ENCODE assay signal across 10 mouse cellular contexts in the genomic region with DNA sequence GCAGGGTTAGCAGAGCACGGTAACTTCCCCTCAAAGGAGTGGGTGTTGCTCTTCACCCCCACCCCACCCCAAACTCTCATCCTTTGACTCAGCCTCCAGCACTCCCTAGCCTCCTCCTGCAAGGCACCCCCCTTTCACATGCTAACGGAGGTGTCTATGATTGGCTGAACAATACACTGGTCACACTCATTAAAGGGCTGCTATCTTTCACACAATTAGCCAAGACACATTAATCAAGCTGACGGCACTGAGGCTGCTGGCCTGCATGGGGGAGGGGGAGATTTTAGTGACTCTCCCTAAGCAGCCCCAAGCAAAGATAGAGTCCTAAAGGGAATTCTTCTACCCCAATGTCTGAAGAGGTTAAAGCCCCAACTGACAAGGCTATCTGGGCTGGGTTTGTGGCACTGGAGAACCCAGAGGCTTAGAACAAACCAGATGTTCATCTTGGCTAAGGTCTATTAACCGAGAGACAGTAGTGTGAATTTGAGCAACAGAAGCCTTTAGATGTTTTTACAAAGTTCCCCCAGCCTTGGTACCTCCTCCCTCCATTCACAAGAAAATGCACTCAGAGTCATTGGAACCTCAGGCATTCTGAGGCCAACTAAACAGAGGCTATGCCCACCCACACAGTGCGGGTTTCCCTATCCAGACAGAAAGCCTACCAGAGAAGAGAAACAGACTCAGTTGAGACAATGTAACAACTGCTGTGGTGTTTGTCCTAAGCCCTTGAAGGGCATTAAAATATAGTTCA. TPM values are rescaled to one million over a fixed set of nuclear protein-coding genes. Genes with fewer than 3 reads are reported as not detected.
DNase-seq lines count a peak whose midpoint lies in the region; ATAC-seq lines count a peak whose summit lies in the region.
"Had no signal": no experiment of that assay in that cellular context is flagged by ENCODE, and none has a peak within 500 bp of the region (broad histone marks: within the 10 kb centered on the region; RNA-seq: fewer than 3 reads in every experiment).

No protein-coding gene starts in this region.

- peak; percentile 33 for DNase-seq in testis, postnatal 14 days (ENCODE audit: low spot score)
- DNase-seq in testis, postnatal 10 days (ENCODE audit: low spot score): no peak
- DNase-seq in forebrain, embryonic 10.5 days (ENCODE audit: extremely low spot score, low spot score): peak; percentile 37
- DNase-seq in thymus, postnatal 4 days: peak; percentile 38
- DNase-seq in gastrocnemius, postnatal 36 days: no peak
- DNase-seq: right cerebral cortex, adult 18-20 months had no signal

- no peaks in the 10 kb centered on the region for H3K9me3 ChIP-seq in forebrain, embryonic 10.5 days
- H3K9me3 ChIP-seq: embryonic facial prominence, embryonic 15.5 days; liver, embryonic 12.5 days had no signal

- peaks cover 79% of the 10 kb centered on the region for H3K27me3 ChIP-seq in forebrain, embryonic 10.5 days (ENCODE audit: poor library complexity, severe bottlenecking)
- H3K27me3 ChIP-seq: embryonic facial prominence, embryonic 15.5 days; liver, embryonic 12.5 days had no signal

- 1% methylated on average over 5 of the region's 5 CpGs for WGBS in forebrain, embryonic 10.5 days

- H3K36me3 ChIP-seq in forebrain, embryonic 10.5 days (replicated peaks): no peaks in the 10 kb centered on the region
- H3K36me3 ChIP-seq: embryonic facial prominence, embryonic 15.5 days; liver, embryonic 12.5 days had no signal

- H3K4me1 ChIP-seq in forebrain, embryonic 10.5 days: peaks cover 84% of the 10 kb centered on the region

- intact Hi-C loops in gastrocnemius, postnatal 36 days (cut with DNase I): loop anchor here (5.0 kb wide), 1 partner anchor 167 kb away; the partner anchor contains the start of gene Fzd7

- peak overlapping the region; percentile 76 for H3K27ac ChIP-seq in forebrain, embryonic 10.5 days
- H3K27ac ChIP-seq: liver, embryonic 12.5 days had no signal

- peak overlapping the region; percentile 29; the same call in 1 of the 2 replicates for H3K4me3 ChIP-seq in forebrain, embryonic 10.5 days
- H3K4me3 ChIP-seq: embryonic facial prominence, embryonic 15.5 days; liver, embryonic 12.5 days had no signal

- ATAC-seq in megakaryocyte-erythroid progenitor cell, adult 5-6 weeks (replicated peaks; ENCODE audit: low FRiP score, low TSS enrichment, poor library complexity, severe bottlenecking): peak; percentile 23; the same call in 1 of the 2 replicates
- no peak for ATAC-seq in activated CD4-positive, CD25-positive, alpha-beta regulatory T cell, adult 4 months
- ATAC-seq: liver, embryonic 12.5 days had no signal

RNA-seq across cellular contexts. Expression of gene Cdk15, which starts 58.5 kb away (rescaled TPM):
- polyA plus RNA-seq in forebrain, embryonic 10.5 days (2016; fragmentation: Nextera tagmentation; extraction: Ambion mirVana): 0.29 and 0.73 TPM in 2 replicates
- total RNA-seq in megakaryocyte-erythroid progenitor cell, adult 5-6 weeks (2014; fragmentation: Nextera tagmentation): not detected in 2 replicates
- not detected in 2 replicates for total RNA-seq in megakaryocyte-erythroid progenitor cell, adult 5-6 weeks (2017)
- not detected for total RNA-seq in gastrocnemius, postnatal 36 days (2021)
- not detected for polyA plus RNA-seq in activated CD4-positive, CD25-positive, alpha-beta regulatory T cell, adult 4 months (2017; shearing (Covaris generic))
- polyA plus RNA-seq: liver, embryonic 12.5 days had no signal

Comparison
In these comparisons a context has a peak if more than half of its experiments do, and no peak if none do; other contexts are left out.
1. DNase-seq: peak in testis, postnatal 14 days (single experiment), forebrain, embryonic 10.5 days (single experiment) and thymus, postnatal 4 days (single experiment); none in testis, postnatal 10 days (single experiment) and gastrocnemius, postnatal 36 days (0 of 2).